In genomic region chr15:77276300-77276699, GRCm38 (mm10) we compare ENCODE assay signal across 11 mouse cellular contexts.
"Had no signal": no experiment of that assay in that cellular context is flagged by ENCODE, and none has a peak within 500 bp of the region (broad histone marks: within the 10 kb centered on the region; RNA-seq: fewer than 3 reads in every experiment).

No protein-coding gene starts in this region.

- H3K4me3 ChIP-seq: midbrain, embryonic 10.5 days; myocyte; neural tube, embryonic 15.5 days had no signal

- H3K27me3 ChIP-seq: neural tube, embryonic 15.5 days had no signal

- H3K36me3 ChIP-seq: midbrain, embryonic 10.5 days; neural tube, embryonic 15.5 days had no signal

- H3K27ac ChIP-seq: liver, embryonic 14.5 days; midbrain, embryonic 10.5 days; neural tube, embryonic 15.5 days had no signal

- H3K4me2 ChIP-seq: neural tube, embryonic 15.5 days had no signal

- H3K9ac ChIP-seq: liver, embryonic 14.5 days; neural tube, embryonic 15.5 days had no signal

- H3K9me3 ChIP-seq: midbrain, embryonic 10.5 days; neural tube, embryonic 15.5 days had no signal

- DNase-seq: kidney, postnatal 25 days; layer of hippocampus, adult 9-11 months; lung, adult 2 months; lung, postnatal 10 days; right cerebral cortex, adult 18-20 months; right cerebral cortex, postnatal 25 days; thymus, postnatal 36 days had no signal
